Mouse (Mus musculus) olfactory bulb, adult 2 months (tissue): Measurements from ENCODE around the gene Arid1b. TPM values are rescaled to one million over a fixed set of nuclear protein-coding genes. Genes with fewer than 3 reads are reported as not detected.

Experiments used
- H3K27ac ChIP-seq: fragments of 200-500 bp; 2 replicates; pipeline ENCODE4 v1.5.1; 2012; ENCODE audit warnings: low read depth, low read length; ENCODE audit not compliant: insufficient read depth
- H3K4me1 ChIP-seq: fragments of 200-500 bp; 2 replicates; pipeline ENCODE4 v1.6.1; 2012; ENCODE audit warnings: low read length; ENCODE audit not compliant: control insufficient read depth, insufficient read depth
- H3K4me3 ChIP-seq: fragments of 200-500 bp; 2 replicates; pipeline ENCODE4 v1.5.1; 2012; ENCODE audit warnings: mild to moderate bottlenecking, low read depth, low read length, moderate library complexity; ENCODE audit not compliant: insufficient read depth
- CTCF ChIP-seq: fragments of 200-500 bp; IDR thresholded peaks from 2 replicates; pipeline ENCODE4 v1.5.1; 2012; ENCODE audit warnings: low read depth, mild to moderate bottlenecking, low read length, moderate library complexity; ENCODE audit not compliant: insufficient read depth
- POLR2A ChIP-seq: fragments of 200-500 bp; IDR thresholded peaks from 2 replicates; pipeline ENCODE4 v1.6.1; 2012; ENCODE audit warnings: mild to moderate bottlenecking, low read depth, low read length, moderate library complexity; ENCODE audit not compliant: insufficient read depth
- WGBS: fragments of 180-500 bp; shearing (Covaris S2); methylation state at CpG from one replicate; pipeline ENCODE4 v1.1.7; 2018; 5-methylcytosine and 5-hydroxymethylcytosine counted together
- polyA plus RNA-seq: library from polyadenylated mRNA; stranded (reverse); fragments of >200 nt; gene quantifications from 2 replicates; pipeline ENCODE4 v1.2.4, GENCODE M21; 2012; ENCODE audit warnings: low replicate concordance; ENCODE audit not compliant: missing spikeins, insufficient read depth, insufficient read length

Gene Arid1b
- polyA plus RNA-seq, 1 experiment: not detected

DNA sequence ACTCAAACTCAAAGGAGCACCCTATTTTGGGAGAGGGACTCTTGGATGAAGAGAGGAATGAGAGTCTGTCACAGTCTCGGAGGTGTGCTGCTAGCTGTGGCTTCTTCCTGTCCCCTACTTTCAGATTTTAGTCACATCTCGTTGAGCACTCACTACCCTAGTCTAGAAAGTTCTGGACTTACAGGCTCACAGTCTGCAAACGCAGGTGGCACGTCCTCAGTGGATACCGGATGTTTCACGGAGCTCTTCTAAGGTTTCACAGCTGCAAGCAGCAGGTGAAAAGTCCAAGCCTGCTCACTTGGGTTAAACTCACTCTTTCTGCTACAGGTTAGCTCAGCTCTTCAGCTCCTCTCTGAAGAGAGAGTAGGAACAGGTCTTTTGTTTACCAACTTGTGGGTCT lies 186.8 kb downstream of the Arid1b start:
- Histone ChIP-seq H3K27ac (no peak overlapping the region), H3K4me3 (no peak overlapping the region), H3K4me1 (peaks cover 12% of the 10 kb centered on the region; the same call in 1 of the 2 replicates)
- TF ChIP-seq POLR2A (no peak), CTCF (no peak)
- 80% methylated on average over 6 of the region's 6 CpGs for WGBS

GRCm38 (mm10) chr17:5182493-5182892 lies 188.4 kb downstream of the Arid1b start:
- TF ChIP-seq POLR2A (no peak), CTCF (no peak)
- 73% methylated on average over 4 of the region's 4 CpGs for whole genome bisulfite sequencing
- Histone ChIP-seq H3K27ac (no peak overlapping the region), H3K4me3 (no peak overlapping the region), H3K4me1 (peaks cover 10% of the 10 kb centered on the region; the same call in 1 of the 2 replicates)

GRCm38 (mm10) chr17:5185501-5185900 lies 191.4 kb downstream of the Arid1b start:
- H3K4me1 ChIP-seq: peaks cover 9% of the 10 kb centered on the region; the same call in 1 of the 2 replicates
- no peak overlapping the region for H3K27ac ChIP-seq
- no peak overlapping the region for H3K4me3 ChIP-seq
- TF ChIP-seq POLR2A: no peak
- TF ChIP-seq CTCF: no peak
- WGBS: 76% methylated on average over 4 of the region's 4 CpGs

DNA sequence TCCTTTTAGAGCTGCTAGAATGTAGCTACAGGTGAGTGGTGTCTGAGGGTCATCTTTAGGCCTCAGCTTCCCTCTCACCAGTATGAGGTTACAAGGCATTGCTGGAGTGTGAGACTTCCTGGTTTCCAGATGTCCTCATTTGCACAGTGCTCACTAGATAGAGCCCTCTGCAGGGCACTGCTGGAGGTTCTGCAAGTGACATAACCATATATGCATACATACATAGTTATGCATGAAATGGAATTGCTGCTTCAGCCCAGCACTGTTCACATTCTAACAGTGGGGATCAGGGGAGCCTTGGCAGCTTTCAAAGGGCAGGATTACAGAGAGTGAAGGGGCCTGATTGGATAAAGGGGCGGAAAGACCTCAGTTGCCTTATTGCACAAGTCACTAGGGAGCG lies 193.4 kb downstream of the Arid1b start:
- peaks cover 9% of the 10 kb centered on the region; the same call in 1 of the 2 replicates for H3K4me1 ChIP-seq
- H3K27ac ChIP-seq: no peak overlapping the region
- TF ChIP-seq CTCF: no peak
- no peak for TF ChIP-seq POLR2A
- no peak overlapping the region for H3K4me3 ChIP-seq
- 76% methylated on average over 2 of the region's 2 CpGs for WGBS

- Histone ChIP-seq H3K27ac (no peak overlapping the region), H3K4me1 (peaks cover 6% of the 10 kb centered on the region; the same call in 1 of the 2 replicates), H3K4me3 (no peak overlapping the region)
- 70% methylated on average over 7 of the region's 7 CpGs for WGBS
- TF ChIP-seq POLR2A: no peak
- TF ChIP-seq CTCF: no peak
Observed at GRCm38 (mm10) chr17:5188400-5188799, 194.3 kb downstream of the Arid1b start.

DNA sequence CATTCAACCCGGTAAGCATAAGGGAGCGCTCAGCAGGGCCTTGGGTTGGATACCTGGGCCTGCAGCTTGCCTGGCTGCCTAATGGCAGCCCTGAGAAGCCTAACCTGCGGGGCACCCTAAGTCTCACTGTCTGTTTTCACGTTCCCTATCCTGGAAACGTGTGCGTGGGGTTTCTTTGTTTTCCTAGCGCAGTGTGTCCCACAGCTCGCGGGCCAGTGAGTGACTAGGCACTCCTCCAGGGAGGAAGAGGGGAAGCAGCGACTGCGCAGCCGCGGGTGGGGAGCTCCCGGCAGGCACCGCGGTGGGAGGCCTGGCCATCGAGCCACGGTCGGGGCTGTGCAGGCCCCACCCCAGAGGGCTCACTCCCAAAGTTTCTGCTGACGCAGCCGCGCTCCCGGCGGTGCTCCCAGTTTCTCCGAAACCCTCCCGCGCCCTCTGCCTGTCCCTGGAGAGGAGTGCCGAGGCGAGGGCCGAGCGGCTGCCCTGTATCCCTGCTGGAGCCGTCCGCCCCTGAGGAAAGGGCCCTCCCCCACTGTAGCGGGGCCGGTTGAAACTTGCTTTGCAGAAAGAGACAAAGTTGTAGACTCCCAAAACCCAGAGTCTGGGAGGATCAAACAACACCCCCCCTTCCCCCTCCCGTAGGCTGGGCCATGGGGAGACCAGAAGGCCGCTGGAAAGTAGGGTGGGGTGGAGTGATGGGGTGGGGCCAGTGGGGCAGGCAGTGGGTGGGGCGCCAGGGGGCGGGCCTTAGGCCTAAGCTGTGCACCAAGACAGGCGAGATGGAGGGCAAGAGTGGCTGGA lies 195.6 kb downstream of the Arid1b start:
- 0 out of 2 replicates have a peak, but pooled peaks have one; percentile 29 for TF ChIP-seq POLR2A
- TF ChIP-seq CTCF: peak; percentile 54; the same call in 1 of the 2 replicates
- Histone ChIP-seq H3K4me1 (peaks cover 12% of the 10 kb centered on the region), H3K4me3 (peak overlapping the region; percentile 64), H3K27ac (peak overlapping the region; percentile 70)
- 3% methylated on average over 40 of the region's 40 CpGs for WGBS

DNA sequence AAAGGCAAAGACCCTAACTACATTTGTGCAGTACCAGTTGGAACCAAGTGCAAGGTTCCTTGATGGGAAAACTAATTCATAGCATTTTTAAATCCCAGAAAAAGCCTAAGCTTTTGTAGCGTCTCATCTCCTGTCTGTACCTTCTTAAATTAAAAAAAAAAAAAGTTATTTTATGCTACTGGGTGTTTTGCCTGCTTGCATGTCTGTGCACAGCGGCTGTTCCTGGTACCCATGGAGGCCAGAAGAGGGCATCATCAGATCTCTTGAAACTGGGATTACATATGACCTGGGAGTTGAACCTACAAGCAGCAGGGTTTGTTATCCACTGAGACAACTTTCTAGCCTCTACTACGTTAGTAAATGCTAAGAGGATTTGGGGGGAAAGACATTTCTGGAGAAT lies 196.2 kb downstream of the Arid1b start:
- TF ChIP-seq POLR2A (no peak), CTCF (no peak)
- no peak overlapping the region for H3K27ac ChIP-seq
- peaks cover 14% of the 10 kb centered on the region for H3K4me1 ChIP-seq
- 14% methylated on average over 3 of the region's 3 CpGs for WGBS
- H3K4me3 ChIP-seq: peak overlapping the region; percentile 64

GRCm38 (mm10) chr17:5194157-5194916 lies 200.2 kb downstream of the Arid1b start:
- 67% methylated on average over 8 of the region's 8 CpGs for WGBS
- Histone ChIP-seq H3K4me1 (peaks cover 25% of the 10 kb centered on the region), H3K27ac (peak overlapping the region; percentile 25; the same call in 1 of the 2 replicates), H3K4me3 (no peak overlapping the region)
- no peak for TF ChIP-seq CTCF
- TF ChIP-seq POLR2A: no peak

- no peak overlapping the region for H3K27ac ChIP-seq
- peaks cover 23% of the 10 kb centered on the region for H3K4me1 ChIP-seq
- WGBS: 30% methylated on average over 5 of the region's 5 CpGs
- no peak overlapping the region for H3K4me3 ChIP-seq
- TF ChIP-seq POLR2A: no peak
Observed at GRCm38 (mm10) chr17:5195397-5195796, 201.3 kb downstream of the Arid1b start.
